Mouse (Mus musculus): ENCODE data around the gene Gsdma.

Gsdma gene

GRCm38 (mm10) chr11:98681186-98681585 lies 17.0 kb downstream of the Gsdma start:
- DNase-seq (ENCODE audit: low spot score), result no peak

DNA sequence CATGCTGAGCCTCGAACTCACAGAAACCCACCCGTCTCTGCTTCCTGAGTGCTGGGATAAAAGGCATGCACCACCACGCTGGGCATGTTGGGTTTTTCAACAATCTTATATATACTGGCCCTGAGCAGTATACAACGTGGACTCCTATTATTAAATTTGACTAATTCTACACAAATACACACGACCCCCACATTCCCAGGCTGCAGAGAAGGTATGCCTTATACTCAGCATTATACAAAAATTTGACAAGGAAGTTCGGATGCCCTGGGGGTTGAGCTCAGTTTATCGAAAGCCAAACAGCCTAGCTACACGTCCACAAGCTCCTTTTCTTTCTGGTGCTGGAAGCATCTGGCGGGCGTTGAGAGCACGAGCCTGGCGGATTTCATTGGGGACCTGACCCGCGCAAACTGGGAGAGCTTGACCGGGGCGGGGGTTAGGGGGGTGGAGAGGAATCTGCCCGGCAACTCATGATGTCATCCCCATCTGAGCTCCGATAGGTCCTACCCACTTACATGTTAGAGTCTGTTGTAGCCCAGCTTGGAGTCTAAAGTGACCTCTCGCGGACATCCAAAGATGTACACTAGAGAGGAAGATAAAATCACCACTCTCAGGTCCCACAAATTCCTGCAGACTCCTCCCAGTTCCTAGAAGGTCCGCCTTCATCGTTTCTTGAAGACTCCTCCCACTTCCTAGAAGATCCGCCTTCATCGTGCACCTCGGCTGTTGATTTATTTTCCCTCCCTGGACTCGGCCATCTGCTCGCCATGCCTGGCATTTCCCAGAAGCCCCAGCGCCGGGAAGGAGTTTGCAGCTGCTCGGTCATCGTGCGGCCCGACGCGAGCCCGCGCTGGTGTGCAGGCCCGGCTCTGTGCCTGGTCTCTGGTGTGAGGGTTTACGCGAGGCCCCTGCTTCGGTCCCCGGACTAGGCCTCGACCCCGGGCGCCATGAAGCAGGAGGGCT lies 17.9 kb downstream of the Gsdma start, which contains the start of gene Psmd3:
Gene Psmd3, plus strand, starts transcription at position 769 of the 960 bp plus-strand sequence.
- peak; percentile 95 for DNase-seq (ENCODE audit: low spot score)

- no peak for DNase-seq (ENCODE audit: low spot score)
Measured at GRCm38 (mm10) chr11:98682811-98683210, 18.7 kb downstream of the Gsdma start.

- no peak for DNase-seq (ENCODE audit: low spot score)
Measured at GRCm38 (mm10) chr11:98685642-98686041, 21.5 kb downstream of the Gsdma start.

GRCm38 (mm10) chr11:98686976-98687375 lies 22.8 kb downstream of the Gsdma start:
- no peak for DNase-seq (ENCODE audit: low spot score)

GRCm38 (mm10) chr11:98688009-98688408 lies 23.9 kb downstream of the Gsdma start:
- DNase-seq (ENCODE audit: low spot score), result no peak

GRCm38 (mm10) chr11:98693201-98693600 lies 29.1 kb downstream of the Gsdma start:
- DNase-seq (ENCODE audit: low spot score), result no peak

DNA sequence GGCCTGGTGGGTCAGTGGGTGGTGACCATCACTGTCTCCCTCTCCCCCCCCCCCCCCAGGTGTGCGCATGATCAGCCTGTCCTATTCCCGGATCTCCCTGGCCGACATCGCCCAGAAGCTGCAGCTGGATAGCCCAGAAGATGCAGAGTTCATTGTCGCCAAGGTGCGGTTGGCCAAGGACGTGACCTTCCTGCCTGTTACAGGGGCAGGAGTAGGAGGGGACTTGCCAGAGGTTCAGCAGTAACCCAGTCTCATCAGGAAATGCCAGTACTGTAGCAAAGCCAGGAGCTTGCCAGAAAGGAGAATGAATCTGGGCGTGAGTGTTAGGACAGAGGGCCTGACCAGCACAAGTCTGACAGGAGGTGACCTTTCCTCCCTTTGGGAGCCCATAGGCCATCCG lies 29.6 kb downstream of the Gsdma start:
- no peak for DNase-seq (ENCODE audit: low spot score)

DNA sequence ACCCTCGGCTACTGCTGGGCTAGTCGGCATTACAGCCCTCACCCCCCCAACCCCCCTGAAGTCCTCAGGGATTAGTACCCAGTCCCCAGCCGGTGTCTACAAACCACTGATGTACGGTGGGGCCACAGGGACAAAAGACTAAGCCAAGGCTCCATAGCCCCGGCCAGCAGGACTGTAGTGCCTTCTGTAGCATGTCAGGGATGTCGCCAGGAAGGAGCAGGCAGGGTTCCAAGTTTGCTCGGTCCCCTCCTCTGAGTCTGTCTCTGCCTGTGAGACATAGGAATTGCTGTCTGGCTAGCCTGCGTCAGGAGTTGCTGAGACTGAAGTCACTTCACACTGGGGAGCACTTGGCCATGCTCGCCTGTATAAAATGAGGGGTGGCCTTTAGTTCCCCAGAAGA lies 30.1 kb downstream of the Gsdma start:
- no peak for DNase-seq (ENCODE audit: low spot score)

- no peak for DNase-seq (ENCODE audit: low spot score)
Measured at GRCm38 (mm10) chr11:98695408-98695807, 31.3 kb downstream of the Gsdma start.

DNA sequence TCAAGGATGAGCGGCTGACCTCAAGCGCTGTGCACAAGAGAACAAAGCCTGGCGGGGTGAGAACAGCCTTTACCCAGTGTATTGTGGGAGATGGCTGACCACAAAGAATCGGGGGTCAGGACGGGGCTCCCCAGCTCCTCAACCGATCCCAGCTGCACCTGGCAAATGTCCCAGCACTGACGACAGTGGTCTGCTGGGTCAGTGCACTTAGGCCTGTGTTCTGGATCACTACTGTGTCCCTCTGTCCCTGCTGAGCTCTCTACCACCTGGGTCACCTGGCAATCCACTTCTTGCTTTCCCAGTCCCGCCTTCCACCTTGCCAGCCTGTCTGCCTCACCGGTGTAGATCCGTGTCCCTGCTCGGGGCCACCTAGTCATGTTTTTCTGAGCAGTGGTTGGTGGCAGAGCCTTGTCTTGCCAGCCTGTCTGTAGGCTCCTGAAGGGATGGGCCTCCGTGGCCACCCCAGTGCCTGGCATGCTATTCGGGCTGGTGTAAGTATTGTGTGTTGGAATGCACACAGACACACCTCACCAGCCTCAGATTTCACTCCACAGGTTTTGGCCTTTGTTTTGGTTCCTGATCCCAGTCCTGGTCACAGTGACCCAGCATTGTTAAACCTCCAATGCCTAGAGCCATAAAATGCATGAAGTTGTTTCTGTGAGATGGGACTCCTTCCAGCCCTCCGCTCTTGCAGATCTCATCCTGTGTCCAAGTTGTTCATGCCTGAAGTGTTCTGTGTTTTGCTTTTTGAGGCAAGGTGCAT lies 32.5 kb downstream of the Gsdma start:
- no peak for DNase-seq (ENCODE audit: low spot score)

DNA sequence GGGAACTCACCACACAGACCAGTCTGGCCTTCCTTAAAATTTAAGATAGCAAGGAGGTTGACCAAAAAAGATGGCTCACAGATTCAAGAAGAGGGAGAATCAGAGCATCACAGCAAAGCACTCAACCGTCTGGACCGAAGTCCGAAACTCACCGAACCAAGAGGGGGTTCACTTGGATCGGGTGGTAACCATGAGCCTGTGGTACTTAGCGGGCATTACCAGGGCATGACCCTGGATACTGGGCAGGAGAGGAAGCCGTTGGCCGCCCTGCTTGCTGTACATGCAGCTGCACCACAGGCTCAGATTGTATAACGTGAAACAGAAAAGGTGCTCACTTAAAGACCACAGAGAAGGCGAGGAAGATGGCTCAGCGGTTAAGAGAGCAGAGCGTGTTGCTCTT lies 33.1 kb downstream of the Gsdma start:
- DNase-seq (ENCODE audit: low spot score), result no peak

- DNase-seq (ENCODE audit: low spot score), result no peak
Measured at GRCm38 (mm10) chr11:98698849-98699640, 34.9 kb downstream of the Gsdma start.

DNA sequence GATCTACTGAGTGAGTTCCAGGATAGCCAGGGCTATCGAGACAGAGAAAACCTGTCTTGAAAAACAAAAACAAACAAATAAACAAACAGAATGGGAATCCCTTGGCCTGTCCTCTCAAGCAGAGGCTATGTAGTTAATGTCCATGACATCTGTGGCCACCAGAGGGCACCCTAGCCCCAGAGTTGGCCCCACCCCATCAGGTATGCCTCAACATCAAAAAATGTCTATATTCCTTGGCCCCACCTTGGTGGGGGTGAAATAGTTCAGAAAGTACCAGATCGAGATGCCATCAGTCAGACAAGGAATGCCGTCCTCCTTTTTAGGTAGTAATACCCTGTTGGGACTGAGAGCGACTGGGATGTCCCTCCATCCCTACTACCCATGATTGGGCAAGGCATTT lies 35.8 kb downstream of the Gsdma start:
- DNase-seq (ENCODE audit: low spot score), result peak; percentile 78

DNA sequence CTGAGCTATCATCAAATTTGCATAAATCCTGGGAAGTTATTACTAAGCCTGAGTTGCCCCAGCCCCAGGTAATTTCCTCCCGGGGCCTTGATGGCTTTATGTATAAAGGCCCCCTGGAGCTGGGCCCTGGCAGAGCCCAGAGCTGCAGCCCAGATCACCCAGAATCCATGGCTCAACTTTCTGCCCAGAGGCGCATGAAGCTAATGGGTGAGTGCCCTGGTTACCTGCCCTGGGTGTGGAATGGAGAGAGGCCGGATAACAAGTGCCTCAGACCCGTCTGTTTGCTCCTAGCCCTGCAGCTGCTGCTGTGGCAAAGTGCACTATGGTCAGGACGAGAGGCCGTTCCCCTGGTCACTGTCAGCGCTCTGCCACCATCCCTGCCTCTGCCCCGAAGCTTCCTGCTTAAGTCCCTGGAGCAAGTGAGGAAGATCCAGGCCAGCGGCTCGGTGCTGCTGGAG lies 37.1 kb downstream of the Gsdma start, which contains the start of gene Csf3:
Gene Csf3, plus strand, starts transcription at position 51 of the 458 bp plus-strand sequence.
- no peak for DNase-seq (ENCODE audit: low spot score)

- DNase-seq (ENCODE audit: low spot score), result no peak
Measured at GRCm38 (mm10) chr11:98702323-98702722, 38.2 kb downstream of the Gsdma start.

DNA sequence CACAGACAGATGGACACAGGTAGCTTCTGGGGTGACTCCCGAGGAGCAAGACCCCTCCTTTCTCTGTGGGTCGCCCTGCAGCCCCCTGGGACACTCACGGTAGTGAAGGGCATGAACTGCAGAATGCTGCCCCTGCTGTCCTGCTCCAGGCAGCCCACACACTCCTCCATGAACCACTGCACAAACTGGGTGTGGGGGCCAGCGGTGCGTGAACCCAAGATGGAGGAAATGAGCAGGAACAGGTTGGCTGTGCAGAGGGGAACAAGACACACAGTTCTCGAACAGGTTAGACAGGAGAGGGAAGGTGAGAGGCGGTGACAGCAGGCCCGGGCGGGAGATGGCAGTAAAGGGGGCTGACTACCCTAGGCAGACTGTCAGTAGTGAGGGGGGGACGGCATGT lies 40.9 kb downstream of the Gsdma start:
- no peak for DNase-seq (ENCODE audit: low spot score)

DNA sequence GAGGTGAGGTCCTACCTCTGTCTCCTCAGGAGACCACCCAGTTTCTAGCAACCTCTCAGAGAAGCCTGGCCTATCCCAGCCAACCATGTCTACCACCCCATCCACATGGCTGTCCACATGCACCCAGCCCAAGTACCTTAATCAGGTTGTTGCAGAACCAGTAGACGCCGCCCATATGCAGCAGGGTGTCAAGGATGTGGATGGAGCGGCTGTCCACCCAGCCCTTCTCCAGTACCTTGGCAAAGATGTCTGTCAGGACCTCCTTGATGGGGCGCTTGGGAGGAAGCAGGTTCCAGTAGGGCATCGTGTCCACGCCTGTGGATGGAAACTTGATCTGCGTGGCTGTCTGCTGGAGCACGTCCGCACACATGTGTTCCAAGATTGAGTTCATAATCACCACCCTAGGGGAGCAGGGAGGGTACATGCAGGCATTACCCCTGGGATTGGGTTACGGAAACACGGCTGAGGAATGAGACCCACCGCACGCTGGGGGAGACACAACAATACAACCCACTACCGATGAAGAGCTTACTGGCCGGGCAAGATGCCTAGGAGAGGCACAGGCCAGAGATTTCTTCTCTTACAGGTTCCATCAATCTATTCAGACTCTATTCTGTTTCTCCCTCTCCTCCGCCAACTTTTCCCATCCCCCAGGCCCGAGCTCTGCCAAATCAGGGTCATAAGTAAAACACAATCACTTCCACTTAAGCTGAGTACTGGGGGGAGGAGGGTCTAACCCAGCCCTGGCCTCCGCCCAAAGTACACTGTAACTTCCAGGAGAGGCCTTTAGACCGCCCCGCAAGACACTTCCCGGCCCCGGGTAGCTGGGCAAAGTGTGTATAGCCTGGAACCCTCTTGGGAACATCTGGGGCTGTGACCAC lies 43.5 kb downstream of the Gsdma start:
- DNase-seq (ENCODE audit: low spot score), result no peak

- DNase-seq (ENCODE audit: low spot score), result no peak
Measured at GRCm38 (mm10) chr11:98708282-98708956, 44.3 kb downstream of the Gsdma start.

DNA sequence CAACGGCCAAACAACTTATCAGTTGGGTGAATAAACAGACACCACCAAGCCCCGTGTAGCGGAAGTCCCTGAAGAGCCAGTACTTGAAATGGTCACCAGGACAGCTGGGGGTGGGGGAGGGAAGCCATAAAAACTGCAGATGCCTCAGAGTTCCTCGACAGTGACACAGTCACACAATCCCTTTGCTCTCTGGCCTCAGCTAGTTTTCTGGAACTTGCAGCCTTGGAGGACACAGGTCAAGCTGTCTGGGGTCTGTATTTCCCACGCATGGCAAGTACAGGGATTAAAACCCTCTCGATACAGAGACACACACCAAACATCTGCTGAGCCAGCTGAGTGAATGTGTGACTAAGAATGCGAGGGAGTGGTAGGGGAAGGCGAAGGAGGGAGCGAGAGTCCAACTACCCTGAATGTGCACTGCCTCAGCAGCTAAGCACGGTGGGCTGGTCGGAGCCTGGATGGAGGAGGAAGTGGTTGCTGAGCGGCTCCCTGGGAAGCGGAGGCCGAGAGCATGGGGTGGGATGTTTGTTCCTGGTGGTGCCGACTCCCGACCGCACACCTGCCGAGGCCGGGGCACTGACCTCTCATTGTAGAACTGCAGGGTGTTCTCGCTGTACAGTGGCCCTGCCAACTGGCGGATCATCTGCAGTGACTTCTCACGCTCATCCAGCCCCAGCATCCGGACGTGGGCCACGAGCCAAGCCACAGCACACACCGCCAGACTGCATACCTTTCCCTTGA lies 45.0 kb downstream of the Gsdma start:
- peak; percentile 28 for DNase-seq (ENCODE audit: low spot score)
